Mouse (Mus musculus): ENCODE results near the gene Dpf2. TPM values are rescaled to one million over a fixed set of nuclear protein-coding genes. Genes with fewer than 3 reads are reported as not detected.

Dpf2 gene
- total RNA-seq, 2 experiments from 2014 or later: 52.2 to 107 TPM

Other genes starting within 250 kb of the Dpf2 start
Only the 30 nearest of the 31 such genes appear.
- gene Map3k11, start 224.3 kb downstream of the Dpf2 start, total RNA-seq (2015): 30.3 and 35.3 TPM in 2 replicates
- 39.8 and 50.8 TPM in 2 replicates for gene Map3k11, start 224.3 kb downstream of the Dpf2 start, total RNA-seq (2017)
- gene Pcnx3, start 224.1 kb downstream of the Dpf2 start, total RNA-seq (2015): 25.9 and 33.1 TPM in 2 replicates
- 19.3 and 19.6 TPM in 2 replicates for gene Pcnx3, start 224.1 kb downstream of the Dpf2 start, total RNA-seq (2017)
- gene Kcnk7, start 208.6 kb downstream of the Dpf2 start, total RNA-seq (2015): not detected in 2 replicates
- gene Kcnk7, start 208.6 kb downstream of the Dpf2 start, total RNA-seq (2017): not detected in 2 replicates
- 30.8 and 31.0 TPM in 2 replicates for gene Ehbp1l1, start 186.7 kb downstream of the Dpf2 start, total RNA-seq (2015)
- gene Ehbp1l1, start 186.7 kb downstream of the Dpf2 start, total RNA-seq (2017): 118 and 119 TPM in 2 replicates
- gene Fam89b, start 183.4 kb downstream of the Dpf2 start, total RNA-seq (2015): 95.7 and 114 TPM in 2 replicates
- gene Fam89b, start 183.4 kb downstream of the Dpf2 start, total RNA-seq (2017): 65.5 and 78.8 TPM in 2 replicates
- gene Ltbp3, start 172.1 kb downstream of the Dpf2 start, total RNA-seq (2015): 1.5 TPM in 1 of 2 replicates, not detected in the other
- gene Ltbp3, start 172.1 kb downstream of the Dpf2 start, total RNA-seq (2017): 0.18 and 2.8 TPM in 2 replicates
- gene Scyl1, start 141.6 kb downstream of the Dpf2 start, total RNA-seq (2015): 20.2 and 21.8 TPM in 2 replicates
- 30.9 and 41.5 TPM in 2 replicates for gene Scyl1, start 141.6 kb downstream of the Dpf2 start, total RNA-seq (2017)
- 21.4 and 21.9 TPM in 2 replicates for gene Frmd8, start 37.7 kb downstream of the Dpf2 start, total RNA-seq (2015)
- 19.3 and 23.3 TPM in 2 replicates for gene Frmd8, start 37.7 kb downstream of the Dpf2 start, total RNA-seq (2017)
- 55.6 and 67.9 TPM in 2 replicates for gene Slc25a45, start 35.2 kb downstream of the Dpf2 start, total RNA-seq (2015)
- gene Slc25a45, start 35.2 kb downstream of the Dpf2 start, total RNA-seq (2017): 69.1 and 73.5 TPM in 2 replicates
- 0.54 and 0.59 TPM in 2 replicates for gene Tigd3, start 18.9 kb downstream of the Dpf2 start, total RNA-seq (2015)
- 1.0 and 1.8 TPM in 2 replicates for gene Tigd3, start 18.9 kb downstream of the Dpf2 start, total RNA-seq (2017)
- gene Cdc42ep2, start 11.8 kb upstream of the Dpf2 start, total RNA-seq (2015): 3.0 and 3.4 TPM in 2 replicates
- gene Cdc42ep2, start 11.8 kb upstream of the Dpf2 start, total RNA-seq (2017): 1.7 and 1.9 TPM in 2 replicates
- gene Pola2, start 51.2 kb upstream of the Dpf2 start, total RNA-seq (2015): 36.9 and 37.7 TPM in 2 replicates
- gene Pola2, start 51.2 kb upstream of the Dpf2 start, total RNA-seq (2017): 29.0 and 33.7 TPM in 2 replicates
- gene Slc22a20, start 73.1 kb upstream of the Dpf2 start, total RNA-seq (2015): 0.16 and 0.20 TPM in 2 replicates
- gene Slc22a20, start 73.1 kb upstream of the Dpf2 start, total RNA-seq (2017): 1.1 and 1.2 TPM in 2 replicates
- gene Capn1, start 102.9 kb upstream of the Dpf2 start, total RNA-seq (2015): 31.1 and 32.2 TPM in 2 replicates
- 53.7 and 54.8 TPM in 2 replicates for gene Capn1, start 102.9 kb upstream of the Dpf2 start, total RNA-seq (2017)
- 16.8 and 17.8 TPM in 2 replicates for gene Syvn1, start 133.6 kb upstream of the Dpf2 start, total RNA-seq (2015)
- 6.3 and 7.2 TPM in 2 replicates for gene Syvn1, start 133.6 kb upstream of the Dpf2 start, total RNA-seq (2017)
- 28.7 and 35.8 TPM in 2 replicates for gene Mrpl49, start 144.8 kb upstream of the Dpf2 start, total RNA-seq (2015)
- 31.0 and 33.0 TPM in 2 replicates for gene Mrpl49, start 144.8 kb upstream of the Dpf2 start, total RNA-seq (2017)
- gene Fau, start 144.8 kb upstream of the Dpf2 start, total RNA-seq (2015): 2,056 and 2,077 TPM in 2 replicates
- 1,670 and 1,985 TPM in 2 replicates for gene Fau, start 144.8 kb upstream of the Dpf2 start, total RNA-seq (2017)
- 8.9 and 10.0 TPM in 2 replicates for gene Znhit2, start 148.2 kb upstream of the Dpf2 start, total RNA-seq (2015)
- 10.4 and 11.3 TPM in 2 replicates for gene Znhit2, start 148.2 kb upstream of the Dpf2 start, total RNA-seq (2017)
- gene Tm7sf2, start 155.4 kb upstream of the Dpf2 start, total RNA-seq (2015): 4.7 and 8.6 TPM in 2 replicates
- gene Tm7sf2, start 155.4 kb upstream of the Dpf2 start, total RNA-seq (2017): 4.5 and 4.7 TPM in 2 replicates
- gene Vps51, start 164.2 kb upstream of the Dpf2 start, total RNA-seq (2015): 49.2 and 58.3 TPM in 2 replicates
- gene Vps51, start 164.2 kb upstream of the Dpf2 start, total RNA-seq (2017): 72.9 and 78.7 TPM in 2 replicates
- gene Tmem262, start 167.0 kb upstream of the Dpf2 start, total RNA-seq (2015): not detected in 2 replicates
- not detected in 2 replicates for gene Tmem262, start 167.0 kb upstream of the Dpf2 start, total RNA-seq (2017)
- not detected in 2 replicates for gene Gm28374, start 169.2 kb upstream of the Dpf2 start, total RNA-seq (2015)
- 0.33 and 0.51 TPM in 2 replicates for gene Gm28374, start 169.2 kb upstream of the Dpf2 start, total RNA-seq (2017)
- gene Zfpl1, start 171.9 kb upstream of the Dpf2 start, total RNA-seq (2015): 15.3 and 15.8 TPM in 2 replicates
- 29.2 and 33.7 TPM in 2 replicates for gene Zfpl1, start 171.9 kb upstream of the Dpf2 start, total RNA-seq (2017)
- gene Cdca5, start 172.0 kb upstream of the Dpf2 start, total RNA-seq (2015): 30.5 and 32.2 TPM in 2 replicates
- 24.3 and 26.6 TPM in 2 replicates for gene Cdca5, start 172.0 kb upstream of the Dpf2 start, total RNA-seq (2017)
- gene AC131692.1, start 181.4 kb upstream of the Dpf2 start, total RNA-seq (2015): 0.62 and 1.2 TPM in 2 replicates
- 0.15 TPM in 1 of 2 replicates, not detected in the other for gene AC131692.1, start 181.4 kb upstream of the Dpf2 start, total RNA-seq (2017)
- gene Naaladl1, start 192.8 kb upstream of the Dpf2 start, total RNA-seq (2015): 0.32 and 1.2 TPM in 2 replicates
- 0.28 and 0.55 TPM in 2 replicates for gene Naaladl1, start 192.8 kb upstream of the Dpf2 start, total RNA-seq (2017)
- gene Sac3d1, start 205.6 kb upstream of the Dpf2 start, total RNA-seq (2015): 3.4 and 5.7 TPM in 2 replicates
- gene Sac3d1, start 205.6 kb upstream of the Dpf2 start, total RNA-seq (2017): 3.9 and 4.0 TPM in 2 replicates
- 9.9 and 13.5 TPM in 2 replicates for gene Snx15, start 215.3 kb upstream of the Dpf2 start, total RNA-seq (2015)
- 5.2 and 6.4 TPM in 2 replicates for gene Snx15, start 215.3 kb upstream of the Dpf2 start, total RNA-seq (2017)
- 1.1 and 1.4 TPM in 2 replicates for gene Batf2, start 228.0 kb upstream of the Dpf2 start, total RNA-seq (2015)
- 0.48 and 0.49 TPM in 2 replicates for gene Batf2, start 228.0 kb upstream of the Dpf2 start, total RNA-seq (2017)
- 9.1 and 10.6 TPM in 2 replicates for gene Arl2, start 228.5 kb upstream of the Dpf2 start, total RNA-seq (2015)
- gene Arl2, start 228.5 kb upstream of the Dpf2 start, total RNA-seq (2017): 8.0 and 9.7 TPM in 2 replicates

Data from megakaryocyte, adult 5-6 weeks (primary cell).